Mouse (Mus musculus) megakaryocyte-erythroid progenitor cell, adult 5-6 weeks (primary cell): ENCODE measurements around the gene Msh3. TPM values are rescaled to one million over a fixed set of nuclear protein-coding genes. Genes with fewer than 3 reads are reported as not detected.
A peak's percentile ranks its signal among the peaks of the same experiment; 100 is the strongest.

ENCODE experiments used
- ATAC-seq: replicated peaks from 2 replicates; pipeline ENCODE4 v1.8.0; 2016; ENCODE audit warnings: mild to moderate bottlenecking, inconsistent platforms; ENCODE audit not compliant: severe bottlenecking, poor library complexity, low FRiP score, low TSS enrichment
- total RNA-seq, 2 experiments: library from RNA; stranded (forward) in 1 of 2; stranded (reverse) in 1 of 2; fragments of 200-1000, 215-1000 nt in 1 of 2; fragments of >200 nt in 1 of 2; fragmentation: Nextera tagmentation in 1 of 2; gene quantifications; 2 replicates each; pipeline ENCODE4 v1.2.3; 2014 to 2017

Msh3 gene
- total RNA-seq, 2 experiments from 2014 or later, result 56.3 to 57.2 TPM

- ATAC-seq, result peak; percentile 97
Observed at GRCm38 (mm10) chr13:92274274-92275198, 80.3 kb downstream of the Msh3 start.

GRCm38 (mm10) chr13:92267076-92267475 lies 87.7 kb downstream of the Msh3 start:
- peak; percentile 57 for ATAC-seq

- ATAC-seq, result no peak
Observed at GRCm38 (mm10) chr13:92263566-92263965, 91.2 kb downstream of the Msh3 start.

GRCm38 (mm10) chr13:92261329-92261728 lies 93.5 kb downstream of the Msh3 start:
- ATAC-seq, result no peak

- ATAC-seq, result no peak
Observed at GRCm38 (mm10) chr13:92255480-92255879, 99.3 kb downstream of the Msh3 start.

GRCm38 (mm10) chr13:92253850-92254249 lies 101.0 kb downstream of the Msh3 start:
- no peak for ATAC-seq

GRCm38 (mm10) chr13:92252331-92252730 lies 102.5 kb downstream of the Msh3 start:
- no peak for ATAC-seq

GRCm38 (mm10) chr13:92247576-92247975 lies 107.2 kb downstream of the Msh3 start:
- ATAC-seq, result no peak

- ATAC-seq, result no peak
Observed at GRCm38 (mm10) chr13:92246966-92247365, 107.8 kb downstream of the Msh3 start.

- ATAC-seq, result no peak
Observed at GRCm38 (mm10) chr13:92244731-92245130, 110.1 kb downstream of the Msh3 start.

GRCm38 (mm10) chr13:92241426-92241825 lies 113.4 kb downstream of the Msh3 start:
- no peak for ATAC-seq

GRCm38 (mm10) chr13:92237887-92238286 lies 116.9 kb downstream of the Msh3 start:
- ATAC-seq, result no peak

GRCm38 (mm10) chr13:92237016-92237415 lies 117.8 kb downstream of the Msh3 start:
- no peak for ATAC-seq

- no peak for ATAC-seq
Observed at GRCm38 (mm10) chr13:92232076-92232938, 122.5 kb downstream of the Msh3 start.

- ATAC-seq, result no peak
Observed at GRCm38 (mm10) chr13:92228037-92228436, 126.8 kb downstream of the Msh3 start.

- no peak for ATAC-seq
Observed at GRCm38 (mm10) chr13:92223567-92223966, 131.2 kb downstream of the Msh3 start.

GRCm38 (mm10) chr13:92222763-92223162 lies 132.0 kb downstream of the Msh3 start:
- ATAC-seq, result no peak

- no peak for ATAC-seq
Observed at GRCm38 (mm10) chr13:92219774-92220173, 135.0 kb downstream of the Msh3 start.

- ATAC-seq, result no peak
Observed at GRCm38 (mm10) chr13:92217216-92217615, 137.6 kb downstream of the Msh3 start.

- no peak for ATAC-seq
Observed at GRCm38 (mm10) chr13:92196860-92197259, 157.9 kb downstream of the Msh3 start.
